Mouse (Mus musculus): ENCODE results near the gene Defb29.

DNA sequence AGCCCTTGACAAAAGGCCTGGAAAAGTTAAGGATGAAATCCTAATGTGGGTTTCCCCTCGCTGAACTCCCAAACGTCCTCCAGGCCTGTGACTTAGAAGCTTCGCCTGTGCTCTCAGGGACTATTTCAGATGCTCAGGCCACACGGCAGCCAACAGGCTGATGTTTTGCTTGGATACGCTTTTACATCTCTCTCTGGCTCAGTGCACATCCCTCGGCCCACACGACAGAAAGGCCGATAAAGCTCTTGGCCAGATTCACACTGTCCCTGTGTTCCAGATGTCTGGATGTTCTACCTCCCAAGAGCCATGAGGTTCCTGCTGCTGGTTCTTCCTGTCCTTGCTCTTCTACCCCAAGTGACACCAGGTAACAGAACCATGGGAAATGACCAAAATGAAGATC is 33.6 kb upstream of the Defb29 start:
- TF ChIP-seq POLR2A (IDR thresholded peaks at IDR 0.05; ENCODE audit: low read depth, low read length) (no peak), CTCF (IDR thresholded peaks at IDR 0.05; ENCODE audit: extremely low read depth, insufficient read length, insufficient replicate concordance, low read depth, low read length) (no peak)
